Mouse (Mus musculus) heart, embryonic 10.5 days (tissue): ENCODE data around the gene Arnt2. TPM values are rescaled to one million over a fixed set of nuclear protein-coding genes. Genes with fewer than 3 reads are reported as not detected.

Experiments used
- polyA plus RNA-seq: library from polyadenylated mRNA; unstranded; fragments of >200 nt; fragmentation: Nextera tagmentation; extraction: Ambion mirVana; gene quantifications from 2 replicates; pipeline ENCODE4 v1.2.1, GENCODE M21; 2016

Gene Arnt2
- polyA plus RNA-seq, 1 experiment from 2014 or later: 4.7 TPM

Other genes starting within 250 kb of the Arnt2 start
- gene Gm2115, start 118.8 kb upstream of the Arnt2 start, polyA plus RNA-seq: 0.06 TPM in 2 replicates
- gene Fah, start 196.5 kb upstream of the Arnt2 start, polyA plus RNA-seq: 9.9 and 14.7 TPM in 2 replicates